8 mouse cellular contexts compared by ENCODE assay signal in genomic region chr1:119674984-119675383, GRCm38 (mm10). TPM values are rescaled to one million over a fixed set of nuclear protein-coding genes. Genes with fewer than 3 reads are reported as not detected.
DNase-seq lines count a peak whose midpoint lies in the region; ATAC-seq and TF ChIP-seq lines count a peak whose summit lies in the region.
"Had no signal": no experiment of that assay in that cellular context is flagged by ENCODE, and none has a peak within 500 bp of the region (broad histone marks: within the 10 kb centered on the region; RNA-seq: fewer than 3 reads in every experiment).

No protein-coding gene starts in this region.

- H3K4me3 ChIP-seq in liver, embryonic 14.5 days (ENCODE audit: insufficient read depth in 1 of 2, low read depth in 2 of 2, low read length in 2 of 2) = no peak overlapping the region
- H3K4me3 ChIP-seq: heart, embryonic 13.5 days had no signal

- no peaks in the 10 kb centered on the region for H3K4me1 ChIP-seq in liver, embryonic 14.5 days (replicated peaks; ENCODE audit: control insufficient read depth in 2 of 2, insufficient read depth in 2 of 2, low read length in 1 of 2)
- H3K4me1 ChIP-seq: heart, embryonic 13.5 days had no signal

- DNase-seq in layer of hippocampus, adult 18-20 months (ENCODE audit: low spot score in 2 of 2) = peak; percentile 10 to 47
- no peak for DNase-seq in layer of hippocampus, adult 8-10 months (ENCODE audit: low spot score in 2 of 2)
- DNase-seq in MN1 (ENCODE audit: low spot score) = peak; percentile 40
- peak; percentile 47 to 55 for DNase-seq in cerebellum, postnatal 14 days
- peak; percentile 34 for DNase-seq in induced T-regulatory cell, adult 2 months (ENCODE audit: low read depth)
- peak in 1 of 3 experiments; percentile 4 for DNase-seq in liver, embryonic 14.5 days (ENCODE audit: low read depth in 3 of 3, low spot score in 3 of 3)
- DNase-seq in right cerebral cortex, postnatal 10 days (ENCODE audit: low spot score in 2 of 2) = peak; percentile 36 to 46

- no peaks in the 10 kb centered on the region for H3K9me3 ChIP-seq in liver, embryonic 14.5 days (ENCODE audit: control insufficient read depth, low read length)
- H3K9me3 ChIP-seq: heart, embryonic 13.5 days had no signal

- WGBS in liver, embryonic 14.5 days (ENCODE audit: insufficient replicate concordance) = 45% methylated on average over 1 of the region's 1 CpGs

- peak; percentile 66 for TF ChIP-seq CTCF in liver, embryonic 14.5 days (IDR thresholded peaks at IDR 0.05; ENCODE audit: low read depth)

- H3K27me3 ChIP-seq in liver, embryonic 14.5 days (ENCODE audit: control insufficient read depth, insufficient read depth, low read length) = no peaks in the 10 kb centered on the region
- H3K27me3 ChIP-seq: heart, embryonic 13.5 days had no signal

- H3K4me2 ChIP-seq in liver, embryonic 14.5 days (ENCODE audit: low read depth) = no peak overlapping the region
- H3K4me2 ChIP-seq: heart, embryonic 13.5 days had no signal

- H3K9ac ChIP-seq in liver, embryonic 14.5 days (replicated peaks) = no peak overlapping the region
- H3K9ac ChIP-seq: heart, embryonic 13.5 days had no signal

- H3K27ac ChIP-seq in liver, embryonic 14.5 days = no peak overlapping the region
- H3K27ac ChIP-seq: heart, embryonic 13.5 days had no signal

- no peaks in the 10 kb centered on the region for H3K36me3 ChIP-seq in liver, embryonic 14.5 days (replicated peaks; ENCODE audit: control insufficient read depth, insufficient read depth, low read depth)

- ATAC-seq in liver, embryonic 14.5 days (ENCODE audit: insufficient read depth) = no peak

- no peak for TF ChIP-seq EP300 in liver, embryonic 14.5 days (IDR thresholded peaks at IDR 0.05; ENCODE audit: low read depth)

RNA-seq across cellular contexts. Expression of gene Epb41l5, which starts 26.2 kb away (rescaled TPM):
- 1 to 10 TPM; 4.4 to 5.4 TPM for total RNA-seq in layer of hippocampus, adult 18-20 months (2021)
- total RNA-seq in layer of hippocampus, adult 8-10 months (2022) = 1 to 10 TPM; 5.2 to 8.6 (median 6.6) TPM
- polyA plus RNA-seq in liver, embryonic 14.5 days (2012; rRNA removed) = 4.0 and 6.4 TPM in 2 replicates
- polyA plus RNA-seq in liver, embryonic 14.5 days (2014; fragmentation: Nextera tagmentation; extraction: Ambion mirVana) = 12.9 and 13.1 TPM in 2 replicates

Comparison
In these comparisons a context has a peak if more than half of its experiments do, and no peak if none do; other contexts are left out.
1. DNase-seq: peak in layer of hippocampus, adult 18-20 months (2 of 2), MN1 (single experiment), cerebellum, postnatal 14 days (2 of 2), induced T-regulatory cell, adult 2 months (single experiment) and right cerebral cortex, postnatal 10 days (2 of 2); none in layer of hippocampus, adult 8-10 months (0 of 2).